ENCODE assay signal across 34 mouse cellular contexts in genomic region chr1:20620611-20621010, GRCm38 (mm10). TPM values are rescaled to one million over a fixed set of nuclear protein-coding genes. Genes with fewer than 3 reads are reported as not detected.
DNase-seq lines count a peak whose midpoint lies in the region; ATAC-seq and TF ChIP-seq lines count a peak whose summit lies in the region.
"Had no signal": no experiment of that assay in that cellular context is flagged by ENCODE, and none has a peak within 500 bp of the region (broad histone marks: within the 10 kb centered on the region; RNA-seq: fewer than 3 reads in every experiment).

No protein-coding gene starts in this region.

- no peaks in the 10 kb centered on the region for H3K4me1 ChIP-seq in forebrain, postnatal 0 days (ENCODE audit: insufficient read depth)
- no peaks in the 10 kb centered on the region for H3K4me1 ChIP-seq in forebrain, embryonic 10.5 days
- no peaks in the 10 kb centered on the region for H3K4me1 ChIP-seq in midbrain, embryonic 16.5 days (ENCODE audit: control insufficient read depth, insufficient read depth, low read length)
- no peaks in the 10 kb centered on the region for H3K4me1 ChIP-seq in midbrain, embryonic 15.5 days
- H3K4me1 ChIP-seq: embryonic facial prominence, embryonic 15.5 days; forebrain, embryonic 13.5 days; heart, embryonic 10.5 days; heart, embryonic 13.5 days had no signal

- H3K27me3 ChIP-seq in forebrain, postnatal 0 days (ENCODE audit: insufficient read depth, low read length): no peaks in the 10 kb centered on the region
- no peaks in the 10 kb centered on the region for H3K27me3 ChIP-seq in forebrain, embryonic 10.5 days (ENCODE audit: poor library complexity, severe bottlenecking)
- H3K27me3 ChIP-seq in midbrain, embryonic 16.5 days (ENCODE audit: control insufficient read depth, insufficient read depth, low read depth, low read length): no peaks in the 10 kb centered on the region
- no peaks in the 10 kb centered on the region for H3K27me3 ChIP-seq in midbrain, embryonic 15.5 days (replicated peaks)
- H3K27me3 ChIP-seq: embryonic facial prominence, embryonic 15.5 days; forebrain, embryonic 13.5 days; heart, embryonic 13.5 days had no signal

- WGBS in forebrain, postnatal 0 days: 60% methylated on average over 2 of the region's 2 CpGs
- WGBS in forebrain, embryonic 10.5 days: 79% methylated on average over 2 of the region's 2 CpGs
- 74% methylated on average over 2 of the region's 2 CpGs for WGBS in midbrain, embryonic 16.5 days
- WGBS in midbrain, embryonic 15.5 days: 70% methylated on average over 2 of the region's 2 CpGs

- no peak for TF ChIP-seq CTCF in forebrain, postnatal 0 days (IDR thresholded peaks at IDR 0.05; ENCODE audit: low read depth)

- H3K9ac ChIP-seq in forebrain, postnatal 0 days: no peak overlapping the region
- H3K9ac ChIP-seq in midbrain, embryonic 16.5 days (ENCODE audit: low read depth, low read length): no peak overlapping the region
- H3K9ac ChIP-seq in midbrain, embryonic 15.5 days: no peak overlapping the region
- H3K9ac ChIP-seq: embryonic facial prominence, embryonic 15.5 days; forebrain, embryonic 13.5 days; heart, embryonic 13.5 days; hindbrain, embryonic 14.5 days had no signal

- DNase-seq in forebrain, postnatal 0 days: no peak
- no peak for DNase-seq in forebrain, embryonic 10.5 days (ENCODE audit: extremely low spot score, low spot score)
- peak; percentile 54 for DNase-seq in brain, adult 2 months (ENCODE audit: low read depth, low spot score)
- DNase-seq in neural tube, embryonic 10.5 days (ENCODE audit: extremely low spot score, low spot score): no peak
- DNase-seq in thymus, adult 18-20 months: no peak
- DNase-seq: adrenal gland, adult 2 months; adrenal gland, postnatal 14 days; cerebellum, adult 11-12 months; cerebellum, adult 8-10 months; cerebellum, postnatal 10 days; cerebellum, postnatal 36 days; embryo, embryonic 11 days; gastrocnemius, postnatal 10 days; gastrocnemius, postnatal 36 days; heart, adult 2 months; heart, postnatal 14 days; heart, postnatal 4 days had no signal

- no peak overlapping the region for H3K27ac ChIP-seq in forebrain, postnatal 0 days (ENCODE audit: low read depth, low read length)
- no peak overlapping the region for H3K27ac ChIP-seq in forebrain, embryonic 10.5 days
- no peak overlapping the region for H3K27ac ChIP-seq in midbrain, embryonic 16.5 days (ENCODE audit: low read length)
- no peak overlapping the region for H3K27ac ChIP-seq in midbrain, embryonic 15.5 days
- H3K27ac ChIP-seq: embryonic facial prominence, embryonic 15.5 days; forebrain, embryonic 13.5 days; heart, adult 2 months; heart, embryonic 10.5 days; heart, embryonic 13.5 days; hindbrain, embryonic 14.5 days; hindbrain, postnatal 0 days had no signal

- H3K4me2 ChIP-seq in forebrain, postnatal 0 days (ENCODE audit: low read depth): no peak overlapping the region
- no peak overlapping the region for H3K4me2 ChIP-seq in midbrain, embryonic 16.5 days (ENCODE audit: low read length)
- H3K4me2 ChIP-seq in midbrain, embryonic 15.5 days: no peak overlapping the region
- H3K4me2 ChIP-seq: embryonic facial prominence, embryonic 15.5 days; forebrain, embryonic 13.5 days; heart, embryonic 13.5 days; hindbrain, embryonic 14.5 days had no signal

- peak; percentile 48 for ATAC-seq in forebrain, postnatal 0 days
- peak; percentile 45; the same call in 1 of the 2 replicates for ATAC-seq in midbrain, embryonic 16.5 days
- ATAC-seq in midbrain, embryonic 15.5 days (replicated peaks): no peak
- ATAC-seq: CD4-positive, CD25-positive, alpha-beta regulatory T cell, adult 4 months; forebrain, embryonic 13.5 days; forebrain, embryonic 16.5 days; hindbrain, postnatal 0 days; inflammation-experienced regulatory T-cells, adult 6 months had no signal

- H3K36me3 ChIP-seq in forebrain, postnatal 0 days (ENCODE audit: insufficient read depth): no peaks in the 10 kb centered on the region
- no peaks in the 10 kb centered on the region for H3K36me3 ChIP-seq in forebrain, embryonic 10.5 days (replicated peaks)
- H3K36me3 ChIP-seq in midbrain, embryonic 16.5 days (ENCODE audit: control insufficient read depth, insufficient read depth, low read length): no peaks in the 10 kb centered on the region
- H3K36me3 ChIP-seq in midbrain, embryonic 15.5 days (replicated peaks): no peaks in the 10 kb centered on the region
- H3K36me3 ChIP-seq: embryonic facial prominence, embryonic 15.5 days; heart, embryonic 10.5 days; heart, embryonic 13.5 days had no signal

- H3K4me3 ChIP-seq in forebrain, postnatal 0 days (ENCODE audit: low read depth, low read length): no peak overlapping the region
- H3K4me3 ChIP-seq in forebrain, embryonic 10.5 days: no peak overlapping the region
- H3K4me3 ChIP-seq in midbrain, embryonic 16.5 days (ENCODE audit: low read depth, low read length): no peak overlapping the region
- no peak overlapping the region for H3K4me3 ChIP-seq in midbrain, embryonic 15.5 days
- H3K4me3 ChIP-seq: embryonic facial prominence, embryonic 15.5 days; erythroblast, embryonic 14.5 days; forebrain, embryonic 13.5 days; heart, adult 2 months; heart, embryonic 10.5 days; heart, embryonic 13.5 days had no signal

- no peaks in the 10 kb centered on the region for H3K9me3 ChIP-seq in forebrain, postnatal 0 days (ENCODE audit: low read length)
- no peaks in the 10 kb centered on the region for H3K9me3 ChIP-seq in forebrain, embryonic 10.5 days
- H3K9me3 ChIP-seq in midbrain, embryonic 16.5 days (replicated peaks; ENCODE audit: control insufficient read depth, low read length, poor library complexity, severe bottlenecking): no peaks in the 10 kb centered on the region
- H3K9me3 ChIP-seq in midbrain, embryonic 15.5 days: no peaks in the 10 kb centered on the region
- H3K9me3 ChIP-seq: embryonic facial prominence, embryonic 15.5 days; forebrain, embryonic 13.5 days; heart, embryonic 10.5 days; heart, embryonic 13.5 days had no signal

RNA-seq across cellular contexts. Expression of gene Pkhd1, which starts 2.7 kb away (rescaled TPM):
- 0.05 TPM in 1 of 2 replicates, not detected in the other for total RNA-seq in forebrain, postnatal 0 days (2014; rRNA removed)
- 0.01 TPM in 1 of 2 replicates, not detected in the other for polyA plus RNA-seq in forebrain, postnatal 0 days (2015; fragmentation: Nextera tagmentation; extraction: Ambion mirVana)
- not detected in 2 replicates for polyA plus RNA-seq in forebrain, embryonic 10.5 days (2016; fragmentation: Nextera tagmentation; extraction: Ambion mirVana)
- 0.10 TPM in 1 of 2 replicates, not detected in the other for polyA plus RNA-seq in midbrain, embryonic 16.5 days (2015; fragmentation: Nextera tagmentation; extraction: Ambion mirVana)
- polyA plus RNA-seq in midbrain, embryonic 15.5 days (2015; fragmentation: Nextera tagmentation; extraction: Ambion mirVana): 0.10 TPM in 1 of 2 replicates, not detected in the other
- total RNA-seq: granulocyte monocyte progenitor cell, adult 5-6 weeks; heart, adult 2 months; heart, postnatal 14 days; heart, postnatal 4 days; hindbrain, postnatal 0 days; MEL had no signal
- polyA plus RNA-seq: adrenal gland, adult 2 months; C2C12; CD4-positive, CD25-positive, alpha-beta regulatory T cell, adult 4 months; embryonic facial prominence, embryonic 11.5 days; erythroblast, embryonic 14.5 days; forebrain, embryonic 13.5 days; heart, adult 2 months; heart, embryonic 13.5 days; heart, embryonic 16.5 days; inflammation-experienced regulatory T-cells, adult 6 months had no signal
